8 mouse cellular contexts compared by ENCODE assay signal in the genomic region with DNA sequence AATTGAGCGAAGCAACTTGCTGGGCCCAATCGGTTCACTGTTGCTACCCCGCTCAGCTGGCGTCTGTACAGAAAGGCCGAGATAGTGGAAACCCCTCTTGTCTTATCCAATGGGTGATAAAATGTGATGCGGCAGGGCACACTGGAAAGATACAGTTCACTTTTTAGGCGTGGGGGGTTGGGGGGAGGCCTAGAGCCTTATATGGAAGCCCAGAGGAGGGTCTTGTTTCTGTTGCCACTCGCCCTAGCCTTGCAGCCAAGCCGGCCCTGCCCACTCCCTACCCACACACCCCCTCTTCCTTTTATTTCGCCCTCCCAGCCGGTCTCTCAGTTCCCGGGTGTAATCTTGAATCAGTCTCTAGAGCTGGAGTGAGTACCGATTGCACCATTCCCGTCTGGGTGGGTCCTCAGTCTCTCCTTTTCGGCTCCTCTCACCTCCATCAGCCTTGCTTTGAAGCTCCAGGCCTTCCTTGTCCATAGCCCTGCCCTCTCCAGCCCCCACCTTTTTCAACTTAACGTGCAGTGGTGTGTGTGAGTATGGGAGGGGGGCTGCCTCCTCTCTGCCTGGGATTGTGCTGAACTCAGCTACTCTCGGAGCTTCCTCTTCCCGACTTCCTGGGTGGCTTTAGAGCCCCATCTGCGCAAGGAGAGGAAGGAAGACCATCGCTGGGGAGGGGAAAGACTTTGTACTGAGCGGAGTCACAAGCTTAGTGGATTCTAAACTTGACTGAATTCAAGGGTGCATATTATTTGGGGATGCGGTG. TPM values are rescaled to one million over a fixed set of nuclear protein-coding genes. Genes with fewer than 3 reads are reported as not detected.
A peak's percentile ranks its signal among the peaks of the same experiment; 100 is the strongest.
DNase-seq lines count a peak whose midpoint lies in the region; ATAC-seq and TF ChIP-seq lines count a peak whose summit lies in the region.

No protein-coding gene starts in this region.

- no peak for TF ChIP-seq POLR2A in kidney, adult 2 months (IDR thresholded peaks at IDR 0.05; ENCODE audit: low read depth, low read length)

- ATAC-seq in lung, embryonic 16.5 days (ENCODE audit: low read depth), result peak; percentile 18

- H3K27me3 ChIP-seq in kidney, adult 2 months (replicated peaks; ENCODE audit: control insufficient read depth, insufficient read depth, low read length), result no peaks in the 10 kb centered on the region
- H3K27me3 ChIP-seq in lung, embryonic 16.5 days (ENCODE audit: control insufficient read depth, insufficient read depth, low read depth, low read length), result no peaks in the 10 kb centered on the region

- H3K27ac ChIP-seq in kidney, adult 2 months (ENCODE audit: insufficient read depth, low read depth, low read length), result peak overlapping the region; percentile 27; the same call in 1 of the 2 replicates
- peak overlapping the region; percentile 58 for H3K27ac ChIP-seq in lung, embryonic 16.5 days (ENCODE audit: low read length)

- H3K9me3 ChIP-seq in lung, embryonic 16.5 days (ENCODE audit: control insufficient read depth, low read length), result no peaks in the 10 kb centered on the region

- H3K9ac ChIP-seq in lung, embryonic 16.5 days (ENCODE audit: low read length), result peak overlapping the region; percentile 67

- H3K4me1 ChIP-seq in kidney, adult 2 months (ENCODE audit: control insufficient read depth, insufficient read depth, low read length), result peaks cover 3% of the 10 kb centered on the region; the same call in 1 of the 2 replicates
- H3K4me1 ChIP-seq in lung, embryonic 16.5 days (replicated peaks; ENCODE audit: control insufficient read depth, insufficient read depth, low read length), result peaks cover 10% of the 10 kb centered on the region; the same call in 1 of the 2 replicates

- peak overlapping the region; percentile 80 for H3K4me3 ChIP-seq in kidney, adult 2 months (ENCODE audit: insufficient read depth, low read depth, low read length)
- H3K4me3 ChIP-seq in lung, embryonic 16.5 days (ENCODE audit: low read length), result peak overlapping the region; percentile 73

- H3K36me3 ChIP-seq in kidney, adult 2 months (ENCODE audit: control insufficient read depth, insufficient read depth, low read length), result no peaks in the 10 kb centered on the region
- peaks cover 5% of the 10 kb centered on the region for H3K36me3 ChIP-seq in lung, embryonic 16.5 days (ENCODE audit: control insufficient read depth, insufficient read depth, low read length)

- H3K4me2 ChIP-seq in lung, embryonic 16.5 days (ENCODE audit: low read depth, low read length), result peak overlapping the region; percentile 69

- WGBS in kidney, adult 2 months, result 2% methylated on average over 21 of the region's 22 CpGs
- WGBS in lung, embryonic 16.5 days, result 14% methylated on average over 22 of the region's 22 CpGs

- no peak for TF ChIP-seq CTCF in kidney, adult 2 months (conservative IDR thresholded peaks at IDR 0.05; ENCODE audit: insufficient read depth, insufficient read length, low read depth, low read length)

- DNase-seq in ovary, postnatal 36 days (ENCODE audit: low spot score), result peak; percentile 40
- no peak for DNase-seq in ovary, postnatal 14 days (ENCODE audit: low spot score)
- DNase-seq in adrenal gland, postnatal 36 days, result peak; percentile 37 to 43
- peak; percentile 55 for DNase-seq in heart, adult 8-10 months (ENCODE audit: low spot score)
- DNase-seq in kidney, adult 2 months, result peak; percentile 28
- peak; percentile 38 to 47 for DNase-seq in right cerebral cortex, postnatal 10 days (ENCODE audit: low spot score in 2 of 2)
- no peak for DNase-seq in cerebellum, postnatal 4 days (ENCODE audit: low spot score in 2 of 2)

RNA-seq across cellular contexts. Expression of a gene that starts 1.5 kb away (rescaled TPM):
- total RNA-seq in adrenal gland, postnatal 36 days (2021), result 10 to 100 TPM; 44.5 to 48.7 TPM
- total RNA-seq in heart, adult 8-10 months (2022), result 10 to 100 TPM; 11.9 to 16.9 (median 14.8) TPM
- polyA plus RNA-seq in kidney, adult 2 months (2012; rRNA removed), result 18.8 and 20.1 TPM in 2 replicates
- 27.1 and 28.0 TPM in 2 replicates for polyA plus RNA-seq in lung, embryonic 16.5 days (2015; fragmentation: Nextera tagmentation; extraction: Ambion mirVana)

RNA-seq across cellular contexts. Expression of a gene that starts 13.1 kb away (rescaled TPM):
- total RNA-seq in adrenal gland, postnatal 36 days (2021), result 1 to 10 TPM; 2.2 to 4.0 TPM
- total RNA-seq in heart, adult 8-10 months (2022), result 1 to 10 TPM in 1 of 4 experiments, under 1 TPM in 3; 0.37 to 1.0 (median 0.73) TPM
- polyA plus RNA-seq in kidney, adult 2 months (2012; rRNA removed), result 8.3 and 14.1 TPM in 2 replicates
- 25.1 and 27.0 TPM in 2 replicates for polyA plus RNA-seq in lung, embryonic 16.5 days (2015; fragmentation: Nextera tagmentation; extraction: Ambion mirVana)

RNA-seq across cellular contexts. Expression of a gene that starts 25.8 kb away (rescaled TPM):
- 10 to 100 TPM; 41.0 to 50.8 TPM for total RNA-seq in adrenal gland, postnatal 36 days (2021)
- total RNA-seq in heart, adult 8-10 months (2022), result 10 to 100 TPM; 23.1 to 26.1 (median 24.7) TPM
- 25.5 and 30.3 TPM in 2 replicates for polyA plus RNA-seq in kidney, adult 2 months (2012; rRNA removed)
- polyA plus RNA-seq in lung, embryonic 16.5 days (2015; fragmentation: Nextera tagmentation; extraction: Ambion mirVana), result 41.9 and 44.0 TPM in 2 replicates

RNA-seq across cellular contexts. Expression of a gene that starts 35.6 kb away (rescaled TPM):
- 10 to 100 TPM; 11.5 to 16.3 TPM for total RNA-seq in adrenal gland, postnatal 36 days (2021)
- total RNA-seq in heart, adult 8-10 months (2022), result 1 to 10 TPM; 4.3 to 6.7 (median 5.7) TPM
- 33.8 and 40.9 TPM in 2 replicates for polyA plus RNA-seq in kidney, adult 2 months (2012; rRNA removed)
- 54.7 and 60.6 TPM in 2 replicates for polyA plus RNA-seq in lung, embryonic 16.5 days (2015; fragmentation: Nextera tagmentation; extraction: Ambion mirVana)

RNA-seq across cellular contexts. Expression of a gene that starts 41.8 kb away (rescaled TPM):
- total RNA-seq in adrenal gland, postnatal 36 days (2021), result under 1 TPM in 1 of 2 experiments, not detected in 1; 0.43 TPM
- total RNA-seq in heart, adult 8-10 months (2022), result not detected
- polyA plus RNA-seq in kidney, adult 2 months (2012; rRNA removed), result 0.23 and 0.28 TPM in 2 replicates
- polyA plus RNA-seq in lung, embryonic 16.5 days (2015; fragmentation: Nextera tagmentation; extraction: Ambion mirVana), result 0.72 and 1.7 TPM in 2 replicates

Comparison
In these comparisons a context has a peak if more than half of its experiments do, and no peak if none do; other contexts are left out.
1. DNase-seq: peak in ovary, postnatal 36 days (single experiment), adrenal gland, postnatal 36 days (2 of 2), heart, adult 8-10 months (single experiment), kidney, adult 2 months (single experiment) and right cerebral cortex, postnatal 10 days (2 of 2); none in ovary, postnatal 14 days (single experiment) and cerebellum, postnatal 4 days (0 of 2).